ENCODE assay signal across 8 mouse cellular contexts in genomic region chr1:133045861-133046440, GRCm38 (mm10). TPM values are rescaled to one million over a fixed set of nuclear protein-coding genes. Genes with fewer than 3 reads are reported as not detected.
DNase-seq lines count a peak whose midpoint lies in the region; ATAC-seq lines count a peak whose summit lies in the region.

No protein-coding gene starts in this region.

- WGBS in hindbrain, embryonic 11.5 days, result under 1% methylated on average over 53 of the region's 71 CpGs

- no peaks in the 10 kb centered on the region for H3K27me3 ChIP-seq in hindbrain, embryonic 11.5 days (ENCODE audit: control insufficient read depth, insufficient read depth, low read length)

- H3K4me2 ChIP-seq in hindbrain, embryonic 11.5 days (replicated peaks; ENCODE audit: low read depth, low read length), result peak overlapping the region; percentile 89

- peak; percentile 82 for DNase-seq in Muller cell, postnatal 12 days (ENCODE audit: inconsistent ontology term)
- peak; percentile 87 to 91 for DNase-seq in cerebellum, postnatal 10 days
- peak; percentile 53 to 63 for DNase-seq in frontal cortex, postnatal 14 days (ENCODE audit: low spot score in 2 of 2)
- peak; percentile 84 for DNase-seq in hindbrain, embryonic 11.5 days (ENCODE audit: low spot score)
- peak; percentile 74 to 77 for DNase-seq in layer of hippocampus, postnatal 14 days (ENCODE audit: low spot score in 2 of 2)
- peak; percentile 79 for DNase-seq in lung, postnatal 14 days
- peak; percentile 81 for DNase-seq in ovary, postnatal 36 days (ENCODE audit: low spot score)
- DNase-seq in thymus, postnatal 14 days, result peak; percentile 83

- peak; percentile 90 for ATAC-seq in hindbrain, embryonic 11.5 days (ENCODE audit: low FRiP score)

- peak overlapping the region; percentile 93 for H3K4me3 ChIP-seq in hindbrain, embryonic 11.5 days (ENCODE audit: low read depth, low read length)

- H3K4me1 ChIP-seq in hindbrain, embryonic 11.5 days (replicated peaks; ENCODE audit: control insufficient read depth, insufficient read depth, low read length), result peaks cover 13% of the 10 kb centered on the region

- H3K27ac ChIP-seq in hindbrain, embryonic 11.5 days (ENCODE audit: low read depth, low read length), result peak overlapping the region; percentile 96

- H3K9me3 ChIP-seq in hindbrain, embryonic 11.5 days (ENCODE audit: control insufficient read depth, low read length), result no peaks in the 10 kb centered on the region

- no peaks in the 10 kb centered on the region for H3K36me3 ChIP-seq in hindbrain, embryonic 11.5 days (ENCODE audit: control insufficient read depth, insufficient read depth, low read length)

- peak overlapping the region; percentile 100 for H3K9ac ChIP-seq in hindbrain, embryonic 11.5 days (ENCODE audit: low read depth, low read length)

RNA-seq across cellular contexts. Expression of gene Pik3c2b, which starts 0.5 kb away (rescaled TPM):
- 15.7 and 21.2 TPM in 2 replicates for polyA plus RNA-seq in hindbrain, embryonic 11.5 days (2014; fragmentation: Nextera tagmentation; extraction: Ambion mirVana)
- total RNA-seq in layer of hippocampus, postnatal 14 days (2021), result 10 to 100 TPM; 18.0 to 19.1 TPM

RNA-seq across cellular contexts. Expression of gene Mdm4, which starts 15.6 kb away (rescaled TPM):
- polyA plus RNA-seq in hindbrain, embryonic 11.5 days (2014; fragmentation: Nextera tagmentation; extraction: Ambion mirVana), result 36.6 and 61.7 TPM in 2 replicates
- total RNA-seq in layer of hippocampus, postnatal 14 days (2021), result 10 to 100 TPM; 91.6 to 94.7 TPM

Comparison
In these comparisons a context has a peak if more than half of its experiments do, and no peak if none do; other contexts are left out.
1. Peak in every context shown above with its lines: DNase-seq, ATAC-seq, H3K4me3 ChIP-seq and H3K27ac ChIP-seq.